Mouse (Mus musculus) T-helper 2 cell (primary cell): ENCODE measurements around the gene Pycard.
"Not testable (repeated sequence)": the region's sequence is repeated elsewhere in the genome, so short reads cannot be mapped to it uniquely, and the experiment has no call there.

Experiments used
- in situ Hi-C: fragments of 300-600 bp; cut with MboI, MseI; formaldehyde crosslinking; loops from one replicate; pipeline ENCODE4 v1.15.1; 2025; ENCODE audit warnings: high pct_unique_total_duplicates

Gene Pycard

GRCm38 (mm10) chr7:128003688-128004087 is 10.0 kb upstream of the Pycard start, which contains the start of gene Trim72:
Gene Trim72, plus strand, starts transcription at chr7:128003949.
- in situ Hi-C loops = no loop called here

GRCm38 (mm10) chr7:128003098-128003497 is 9.4 kb upstream of the Pycard start:
- in situ Hi-C loops = no loop called here

GRCm38 (mm10) chr7:128000068-128000950 is 6.6 kb upstream of the Pycard start:
- in situ Hi-C loops = no loop called here

- in situ Hi-C loops = no loop called here
These were observed 5.8 kb upstream of the Pycard start for GRCm38 (mm10) chr7:127999436-127999835.

GRCm38 (mm10) chr7:127992488-127993340 is 953 bp downstream of the Pycard start:
- in situ Hi-C loops = no loop called here

- in situ Hi-C loops = no loop called here
These were observed 1.8 kb downstream of the Pycard start for GRCm38 (mm10) chr7:127991643-127992487.

GRCm38 (mm10) chr7:127988904-127989303 is 4.8 kb downstream of the Pycard start:
- in situ Hi-C loops = no loop called here

DNA sequence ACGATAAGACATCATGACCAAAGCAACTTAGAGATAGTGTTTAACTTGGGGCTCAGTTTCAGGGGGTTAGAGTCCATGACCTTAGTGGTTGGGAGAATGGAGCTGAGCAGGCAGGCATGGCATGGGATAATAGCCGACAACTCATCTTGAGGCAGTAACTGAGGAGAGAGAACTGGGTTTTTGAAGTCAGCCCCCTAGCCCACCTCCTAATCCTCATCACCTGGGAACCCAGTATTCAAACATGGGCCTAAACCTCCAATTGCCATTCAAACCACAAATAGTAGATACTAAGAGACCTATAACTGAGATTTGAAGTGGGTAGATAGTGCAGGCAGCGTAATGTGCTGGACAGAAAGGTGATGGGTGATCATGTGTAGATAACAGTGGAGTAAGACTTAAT is 13.1 kb downstream of the Pycard start:
- in situ Hi-C loops = no loop called here

GRCm38 (mm10) chr7:127978856-127979255 is 14.8 kb downstream of the Pycard start:
- in situ Hi-C loops = no loop called here

- in situ Hi-C loops = no loop called here
These were observed 19.2 kb downstream of the Pycard start for GRCm38 (mm10) chr7:127974413-127974930.

GRCm38 (mm10) chr7:127967922-127968828 is 25.5 kb downstream of the Pycard start:
- in situ Hi-C loops = no loop called here

DNA sequence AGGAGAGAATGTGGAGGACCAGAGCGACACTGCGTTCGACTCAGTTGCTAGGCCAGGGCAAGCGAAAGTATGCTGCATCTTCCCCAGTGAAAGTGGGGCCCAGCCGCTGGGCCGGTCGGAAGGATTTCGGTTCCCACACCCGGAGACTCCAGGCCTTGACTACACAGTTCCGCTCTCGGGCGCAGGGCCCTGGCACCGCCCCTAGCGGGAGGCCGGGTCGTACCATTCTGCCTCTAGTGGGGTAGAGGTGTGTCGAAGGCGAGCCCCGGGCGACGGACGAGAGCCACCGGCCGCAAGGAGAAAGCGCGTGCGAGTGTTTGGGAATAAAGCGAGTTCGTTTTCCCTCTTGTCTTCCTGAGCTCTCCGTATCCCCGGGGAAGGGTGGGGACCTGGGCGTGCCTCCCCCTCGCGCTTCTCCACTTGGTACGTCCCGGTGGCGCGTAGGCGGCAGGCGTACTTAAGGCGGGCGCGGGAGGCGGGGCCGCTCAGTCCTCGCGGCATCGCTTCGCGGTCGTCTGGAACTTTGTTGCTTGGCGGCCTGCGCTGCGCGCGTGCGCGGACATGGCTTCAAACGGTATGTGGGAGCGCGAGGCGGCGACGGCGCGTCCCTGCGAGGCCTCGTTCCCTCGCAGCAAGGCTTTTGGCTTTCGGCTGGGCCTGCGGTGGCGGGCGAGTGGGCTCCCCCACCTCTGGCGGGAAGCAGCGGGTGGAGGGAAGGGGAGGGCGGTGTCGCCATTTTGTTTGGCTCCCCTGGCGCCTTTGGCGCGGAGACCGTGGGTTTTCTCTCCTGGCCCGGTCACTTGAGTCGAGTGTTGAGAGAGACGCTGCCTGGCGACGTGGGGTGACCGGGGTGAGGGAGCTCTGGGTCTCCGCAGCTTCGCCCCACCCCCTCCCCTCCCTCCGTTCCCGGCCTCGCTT is 26.4 kb downstream of the Pycard start, which contains the start of gene Fus:
TSS of gene Fus (plus strand) at position 454 of the 918 bp plus-strand sequence.
- in situ Hi-C loops = no loop called here

DNA sequence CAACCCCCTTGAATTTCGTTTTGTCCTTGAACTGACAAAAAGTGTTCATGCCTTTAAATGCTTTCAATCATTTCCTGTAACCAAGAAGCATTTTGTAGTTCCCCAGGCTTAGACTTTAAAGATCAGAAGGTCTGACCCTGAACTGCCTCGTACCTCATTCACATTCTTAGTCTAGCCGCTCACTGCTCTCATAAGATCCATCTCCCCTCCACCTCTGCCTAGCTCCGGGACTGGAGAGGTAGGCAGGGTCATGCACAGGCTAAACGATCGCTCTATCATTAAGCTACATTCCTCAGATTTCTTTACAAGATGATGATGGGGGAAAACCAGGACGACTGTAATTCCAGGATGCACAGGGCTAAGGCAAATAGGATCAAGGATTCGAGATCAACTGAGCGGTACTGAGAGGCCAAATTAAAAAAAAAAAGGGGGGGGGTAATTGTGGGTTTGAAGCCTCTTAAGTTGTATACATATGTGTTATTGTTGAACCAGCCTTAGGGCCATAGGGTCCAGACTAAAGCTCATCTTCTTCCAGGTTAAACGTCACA is 27.2 kb downstream of the Pycard start:
- in situ Hi-C loops = no loop called here

DNA sequence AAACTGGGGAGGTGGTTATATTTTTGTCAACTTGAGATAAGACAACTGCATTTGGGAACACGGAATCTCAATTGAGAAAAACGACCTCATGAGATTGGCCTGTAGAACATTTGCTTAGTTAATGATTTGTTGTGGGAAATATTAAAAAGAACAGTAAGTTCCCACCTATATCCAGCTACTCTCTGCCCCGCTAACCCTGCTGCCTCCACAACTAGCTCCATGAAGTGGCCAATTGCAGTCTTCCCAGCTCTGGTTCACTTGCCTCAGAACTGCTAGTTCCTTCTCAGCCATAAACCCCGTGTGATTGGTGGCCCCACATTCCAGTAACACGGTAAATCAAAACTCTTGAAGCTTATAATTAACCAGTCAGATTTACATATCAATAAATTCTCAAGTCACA is 34.3 kb downstream of the Pycard start:
- in situ Hi-C loops = no loop called here

GRCm38 (mm10) chr7:127952864-127953581 is 40.6 kb downstream of the Pycard start:
- in situ Hi-C loops = no loop called here

GRCm38 (mm10) chr7:127946470-127947023 is 47.1 kb downstream of the Pycard start, which contains the start of gene Prss36:
Gene Prss36, minus strand, starts transcription at chr7:127946725.
- in situ Hi-C loops = no loop called here

GRCm38 (mm10) chr7:127944614-127945013 is 49.1 kb downstream of the Pycard start:
- in situ Hi-C loops = no loop called here

GRCm38 (mm10) chr7:127942097-127942496 is 51.6 kb downstream of the Pycard start:
- in situ Hi-C loops = not testable (repeated sequence)
